ENCODE assay signal across 7 mouse cellular contexts in genomic region chr10:11281498-11282305, GRCm38 (mm10). TPM values are rescaled to one million over a fixed set of nuclear protein-coding genes. Genes with fewer than 3 reads are reported as not detected.
A peak's percentile ranks its signal among the peaks of the same experiment; 100 is the strongest.
DNase-seq lines count a peak whose midpoint lies in the region; ATAC-seq and TF ChIP-seq lines count a peak whose summit lies in the region.

No protein-coding gene starts in this region.

- peak; percentile 31 for ATAC-seq in erythroid progenitor cell, adult 5-6 weeks (replicated peaks; ENCODE audit: low FRiP score, poor library complexity, severe bottlenecking)
- no peak; the same call in 1 of the 2 replicates for ATAC-seq in hindbrain, embryonic 13.5 days (ENCODE audit: low FRiP score)
- peak; percentile 35 for ATAC-seq in limb, embryonic 12.5 days (ENCODE audit: insufficient number of reproducible peaks, insufficient read depth, low FRiP score, low TSS enrichment, low read depth)
- ATAC-seq in midbrain, embryonic 15.5 days (replicated peaks), result no peak
- ATAC-seq in stomach, postnatal 0 days (ENCODE audit: low FRiP score, low TSS enrichment), result no peak; the same call in 1 of the 2 replicates

- H3K9ac ChIP-seq in hindbrain, embryonic 13.5 days, result peak overlapping the region; percentile 91
- H3K9ac ChIP-seq in limb, embryonic 12.5 days (replicated peaks), result peak overlapping the region; percentile 98
- H3K9ac ChIP-seq in midbrain, embryonic 15.5 days, result peak overlapping the region; percentile 92
- peak overlapping the region; percentile 97 for H3K9ac ChIP-seq in stomach, postnatal 0 days (ENCODE audit: low read length)

- peaks cover 3% of the 10 kb centered on the region; the same call in 1 of the 2 replicates for H3K4me1 ChIP-seq in bone marrow macrophage, adult 2 months (ENCODE audit: control insufficient read depth, insufficient read depth, low read length)
- H3K4me1 ChIP-seq in hindbrain, embryonic 13.5 days (replicated peaks), result peaks cover 10% of the 10 kb centered on the region
- peaks cover 3% of the 10 kb centered on the region; the same call in 1 of the 2 replicates for H3K4me1 ChIP-seq in limb, embryonic 12.5 days (replicated peaks)
- peaks cover 16% of the 10 kb centered on the region for H3K4me1 ChIP-seq in midbrain, embryonic 15.5 days
- no peaks in the 10 kb centered on the region for H3K4me1 ChIP-seq in stomach, postnatal 0 days (replicated peaks; ENCODE audit: control insufficient read depth, insufficient read depth)

- H3K36me3 ChIP-seq in hindbrain, embryonic 13.5 days, result no peaks in the 10 kb centered on the region
- H3K36me3 ChIP-seq in limb, embryonic 12.5 days, result peaks cover 3% of the 10 kb centered on the region; the same call in 1 of the 2 replicates
- no peaks in the 10 kb centered on the region for H3K36me3 ChIP-seq in midbrain, embryonic 15.5 days (replicated peaks)
- no peaks in the 10 kb centered on the region for H3K36me3 ChIP-seq in stomach, postnatal 0 days (ENCODE audit: control insufficient read depth, insufficient read depth, low read length)

- H3K4me3 ChIP-seq in bone marrow macrophage, adult 2 months (ENCODE audit: insufficient read depth, low read length), result peak overlapping the region; percentile 80
- H3K4me3 ChIP-seq in hindbrain, embryonic 13.5 days, result peak overlapping the region; percentile 96
- H3K4me3 ChIP-seq in limb, embryonic 12.5 days (replicated peaks), result peak overlapping the region; percentile 89
- peak overlapping the region; percentile 99 for H3K4me3 ChIP-seq in midbrain, embryonic 15.5 days
- H3K4me3 ChIP-seq in stomach, postnatal 0 days (ENCODE audit: low read depth, low read length), result peak overlapping the region; percentile 95

- no peak for TF ChIP-seq EP300 in stomach, postnatal 0 days (optimal IDR thresholded peaks at IDR 0.05)

- H3K27ac ChIP-seq in bone marrow macrophage, adult 2 months (ENCODE audit: insufficient read depth, low read depth, low read length), result peak overlapping the region; percentile 49
- peak overlapping the region; percentile 97 for H3K27ac ChIP-seq in hindbrain, embryonic 13.5 days
- peak overlapping the region; percentile 98 for H3K27ac ChIP-seq in limb, embryonic 12.5 days
- peak overlapping the region; percentile 98 for H3K27ac ChIP-seq in midbrain, embryonic 15.5 days
- peak overlapping the region; percentile 98 for H3K27ac ChIP-seq in stomach, postnatal 0 days (replicated peaks)

- WGBS in hindbrain, embryonic 13.5 days, result under 1% methylated on average over 68 of the region's 68 CpGs
- under 1% methylated on average over 66 of the region's 68 CpGs for WGBS in limb, embryonic 12.5 days
- WGBS in midbrain, embryonic 15.5 days, result under 1% methylated on average over 49 of the region's 68 CpGs
- under 1% methylated on average over 41 of the region's 68 CpGs for WGBS in stomach, postnatal 0 days

- TF ChIP-seq CTCF in bone marrow macrophage, adult 2 months (IDR thresholded peaks at IDR 0.05; ENCODE audit: low read depth, low read length), result no peak
- no peak for TF ChIP-seq CTCF in stomach, postnatal 0 days (IDR thresholded peaks at IDR 0.05; ENCODE audit: low read depth)

- H3K4me2 ChIP-seq in hindbrain, embryonic 13.5 days, result peak overlapping the region; percentile 86
- peak overlapping the region; percentile 82 for H3K4me2 ChIP-seq in limb, embryonic 12.5 days
- peak overlapping the region; percentile 89 for H3K4me2 ChIP-seq in midbrain, embryonic 15.5 days
- H3K4me2 ChIP-seq in stomach, postnatal 0 days (replicated peaks; ENCODE audit: low read depth), result peak overlapping the region; percentile 87

- H3K9me3 ChIP-seq in hindbrain, embryonic 13.5 days, result no peaks in the 10 kb centered on the region
- no peaks in the 10 kb centered on the region for H3K9me3 ChIP-seq in limb, embryonic 12.5 days
- H3K9me3 ChIP-seq in midbrain, embryonic 15.5 days, result no peaks in the 10 kb centered on the region
- H3K9me3 ChIP-seq in stomach, postnatal 0 days (ENCODE audit: control insufficient read depth, low read length), result no peaks in the 10 kb centered on the region

- peak; percentile 57 for DNase-seq in Muller cell, postnatal 12 days (ENCODE audit: inconsistent ontology term)
- peak; percentile 43 for DNase-seq in stomach, postnatal 0 days (ENCODE audit: low spot score)

- no peak for TF ChIP-seq POLR2A in bone marrow macrophage, adult 2 months (IDR thresholded peaks at IDR 0.05; ENCODE audit: borderline replicate concordance, low read depth, low read length)

- H3K27me3 ChIP-seq in hindbrain, embryonic 13.5 days, result no peaks in the 10 kb centered on the region
- H3K27me3 ChIP-seq in limb, embryonic 12.5 days, result no peaks in the 10 kb centered on the region
- H3K27me3 ChIP-seq in midbrain, embryonic 15.5 days (replicated peaks), result no peaks in the 10 kb centered on the region
- no peaks in the 10 kb centered on the region for H3K27me3 ChIP-seq in stomach, postnatal 0 days (ENCODE audit: control insufficient read depth, insufficient read depth, low read length)

RNA-seq across cellular contexts. Expression of gene Fbxo30, which starts 0.6 kb away (rescaled TPM):
- 7.2 and 9.2 TPM in 2 replicates for polyA plus RNA-seq in bone marrow macrophage, adult 2 months (2012; ENCODE audit: insufficient read depth, insufficient read length, missing spikeins)
- 46.5 and 62.9 TPM in 2 replicates for total RNA-seq in erythroid progenitor cell, adult 5-6 weeks (2015; ENCODE audit: low replicate concordance)
- 56.7 and 89.3 TPM in 2 replicates for total RNA-seq in erythroid progenitor cell, adult 5-6 weeks (2017; ENCODE audit: low replicate concordance)
- 25.2 and 27.0 TPM in 2 replicates for polyA plus RNA-seq in hindbrain, embryonic 13.5 days (2015; fragmentation: Nextera tagmentation; extraction: Ambion mirVana)
- 55.4 and 56.8 TPM in 2 replicates for polyA plus RNA-seq in limb, embryonic 12.5 days (2016; fragmentation: Nextera tagmentation; extraction: Ambion mirVana)
- 21.9 and 22.3 TPM in 2 replicates for polyA plus RNA-seq in midbrain, embryonic 15.5 days (2015; fragmentation: Nextera tagmentation; extraction: Ambion mirVana)
- polyA plus RNA-seq in stomach, postnatal 0 days (2015; fragmentation: Nextera tagmentation; extraction: Ambion mirVana), result 12.6 and 13.0 TPM in 2 replicates

Comparison
In these comparisons a context has a peak if more than half of its experiments do, and no peak if none do; other contexts are left out.
1. ATAC-seq: peak in erythroid progenitor cell, adult 5-6 weeks (single experiment) and limb, embryonic 12.5 days (single experiment); none in hindbrain, embryonic 13.5 days (single experiment), midbrain, embryonic 15.5 days (single experiment) and stomach, postnatal 0 days (single experiment).
2. Peak in every context shown above with its lines, with median percentiles within 50 percentile points of each other: H3K27ac ChIP-seq, H3K4me3 ChIP-seq, H3K4me2 ChIP-seq and H3K9ac ChIP-seq.